Mouse (Mus musculus) adrenal gland, adult 18-20 months (tissue): Measurements from ENCODE around the gene C1qc. TPM values are rescaled to one million over a fixed set of nuclear protein-coding genes. Genes with fewer than 3 reads are reported as not detected.

ENCODE experiments used
- DNase-seq, 2 experiments: peaks; one replicate each; pipeline ENCODE4 v3.0.0; 2021 to 2022; ENCODE audit warnings: low spot score in 2 of 2
- total RNA-seq, 2 experiments: library from RNA; stranded (reverse); gene quantifications; 1 replicate in 1 of 2; 2 replicates in 1 of 2; pipeline ENCODE4 v1.2.3; 2021

The C1qc gene
- total RNA-seq, 2 experiments from 2014 or later, result 53.3 to 99.1 TPM

- no peak for DNase-seq
These were observed 39.9 kb downstream of the C1qc start for GRCm38 (mm10) chr4:136852989-136853388.

GRCm38 (mm10) chr4:136852119-136852518 lies 40.7 kb downstream of the C1qc start:
- no peak for DNase-seq

GRCm38 (mm10) chr4:136848565-136848964 lies 44.3 kb downstream of the C1qc start:
- no peak for DNase-seq

- no peak for DNase-seq
These were observed 45.7 kb downstream of the C1qc start for GRCm38 (mm10) chr4:136847166-136847565.

GRCm38 (mm10) chr4:136842802-136843201 lies 50.1 kb downstream of the C1qc start:
- DNase-seq, result no peak

GRCm38 (mm10) chr4:136842033-136842432 lies 50.8 kb downstream of the C1qc start:
- DNase-seq, result no peak

- DNase-seq, result peak; percentile 81 to 87
These were observed 51.8 kb downstream of the C1qc start for GRCm38 (mm10) chr4:136841056-136841455.

Other genes with a start within 250 kb of the C1qc start
- 10 to 100 TPM; 16.9 to 22.8 TPM for gene Ephb2, start 57.1 kb downstream of the C1qc start, total RNA-seq
- gene C1qb, start 6.9 kb downstream of the C1qc start, total RNA-seq, result 100 to 1,000 TPM in 1 of 2 experiments, 10 to 100 TPM in 1; 69.3 to 122 TPM
- gene C1qa, start 5.7 kb upstream of the C1qc start, total RNA-seq, result 100 to 1,000 TPM in 1 of 2 experiments, 10 to 100 TPM in 1; 75.0 to 120 TPM
- gene Epha8, start 63.8 kb upstream of the C1qc start, total RNA-seq, result under 1 TPM; 0.10 to 0.22 TPM
- 10 to 100 TPM; 14.6 to 15.2 TPM for gene Zbtb40, start 155.7 kb upstream of the C1qc start, total RNA-seq